Mouse (Mus musculus) thymus, adult 2 months (tissue): ENCODE data around the gene Aifm2. TPM values are rescaled to one million over a fixed set of nuclear protein-coding genes. Genes with fewer than 3 reads are reported as not detected.

Source experiments
- DNase-seq: peaks from one replicate; pipeline ENCODE4 v3.0.0; 2021
- H3K27ac ChIP-seq: fragments of 200-500 bp; 2 replicates; pipeline ENCODE4 v1.5.1; 2012; ENCODE audit warnings: low read length, control low read depth; ENCODE audit not compliant: control insufficient read depth, insufficient read depth
- H3K27me3 ChIP-seq: fragments of 200-500 bp; 2 replicates; pipeline ENCODE4 v1.6.1; 2012; ENCODE audit warnings: mild to moderate bottlenecking, low read length, moderate library complexity, mixed read lengths; ENCODE audit not compliant: control insufficient read depth, insufficient read depth
- H3K36me3 ChIP-seq: fragments of 200-500 bp; 2 replicates; pipeline ENCODE4 v1.6.1; 2012; ENCODE audit warnings: mild to moderate bottlenecking, low read length, moderate library complexity; ENCODE audit not compliant: control insufficient read depth, insufficient read depth
- H3K4me1 ChIP-seq: fragments of 200-500 bp; replicated peaks from 2 replicates; pipeline ENCODE4 v1.6.1; 2012; ENCODE audit warnings: low read length; ENCODE audit not compliant: control insufficient read depth, insufficient read depth
- H3K4me3 ChIP-seq: fragments of 200-500 bp; 2 replicates; pipeline ENCODE4 v1.5.1; 2012; ENCODE audit warnings: mild to moderate bottlenecking, low read length, control low read depth, moderate library complexity; ENCODE audit not compliant: control insufficient read depth, insufficient read depth
- CTCF ChIP-seq: fragments of 200-500 bp; IDR thresholded peaks from 2 replicates; pipeline ENCODE4 v1.5.1; 2012; ENCODE audit warnings: mild to moderate bottlenecking, control low read depth, low read length, moderate library complexity, borderline replicate concordance; ENCODE audit not compliant: control insufficient read depth, poor library complexity, insufficient read depth; ENCODE audit errors: extremely low read depth
- POLR2A ChIP-seq: fragments of 200-500 bp; IDR thresholded peaks from 2 replicates; pipeline ENCODE4 v1.6.1; 2012; ENCODE audit warnings: mild to moderate bottlenecking, low read length, control low read depth, moderate library complexity; ENCODE audit not compliant: control insufficient read depth, poor library complexity, insufficient read depth; ENCODE audit errors: extremely low read depth
- WGBS: fragments of 180-500 bp; shearing (Covaris S2); methylation state at CpG from one replicate; pipeline ENCODE4 v1.1.7; 2018; 5-methylcytosine and 5-hydroxymethylcytosine counted together
- polyA plus RNA-seq: library from polyadenylated mRNA; depleted of rRNA; stranded (reverse); fragments of >200 nt; gene quantifications from 2 replicates; pipeline ENCODE4 v1.2.3, GENCODE M21; 2012

The Aifm2 gene
- polyA plus RNA-seq, 1 experiment: 12.0 TPM

GRCm38 (mm10) chr10:61679545-61679944 is 35.5 kb upstream of the Aifm2 start:
- Histone ChIP-seq H3K27me3 (no peaks in the 10 kb centered on the region), H3K4me1 (peaks cover 6% of the 10 kb centered on the region), H3K4me3 (peak overlapping the region; percentile 51), H3K36me3 (no peaks in the 10 kb centered on the region), H3K27ac (peak overlapping the region; percentile 36; the same call in 1 of the 2 replicates)
- 55% methylated on average over 9 of the region's 9 CpGs for WGBS
- no peak for TF ChIP-seq POLR2A
- no peak for TF ChIP-seq CTCF
- no peak for DNase-seq

GRCm38 (mm10) chr10:61680015-61680913 is 34.8 kb upstream of the Aifm2 start, which contains the start of gene Sar1a:
TSS of gene Sar1a (plus strand) at chr10:61680299.
- H3K27ac ChIP-seq: peak within 1 kb of the TSS; percentile 36; the same call in 1 of the 2 replicates
- peaks cover 5% of the 10 kb centered on the region for H3K36me3 ChIP-seq
- H3K4me3 ChIP-seq: peak within 1 kb of the TSS; percentile 92
- TF ChIP-seq CTCF (0 out of 2 replicates have a peak, but pooled peaks have one; percentile 24), POLR2A (peak; percentile 82; the same call in 1 of the 2 replicates)
- WGBS: under 1% methylated on average over 84 of the region's 84 CpGs
- peaks cover 6% of the 10 kb centered on the region for H3K4me1 ChIP-seq
- DNase-seq: peak; percentile 98
- no peaks in the 10 kb centered on the region for H3K27me3 ChIP-seq

- 92% methylated on average over 8 of the region's 8 CpGs for WGBS
- peaks cover 70% of the 10 kb centered on the region for H3K36me3 ChIP-seq
- no peak for DNase-seq
Observed at GRCm38 (mm10) chr10:61689405-61689804, 25.7 kb upstream of the Aifm2 start.

GRCm38 (mm10) chr10:61693563-61693962 is 21.5 kb upstream of the Aifm2 start:
- DNase-seq: no peak
- 91% methylated on average over 4 of the region's 4 CpGs for WGBS
- Histone ChIP-seq H3K27ac (no peak overlapping the region), H3K27me3 (no peaks in the 10 kb centered on the region), H3K4me3 (no peak overlapping the region), H3K4me1 (peaks cover 12% of the 10 kb centered on the region), H3K36me3 (peaks cover 37% of the 10 kb centered on the region)
- TF ChIP-seq POLR2A (no peak), CTCF (no peak)

More at GRCm38 (mm10) chr10:61689405-61689804, 25.7 kb upstream of the Aifm2 start:
- H3K27ac ChIP-seq: no peak overlapping the region
- H3K4me1 ChIP-seq: no peaks in the 10 kb centered on the region
- no peak overlapping the region for H3K4me3 ChIP-seq
- no peaks in the 10 kb centered on the region for H3K27me3 ChIP-seq
- no peak for TF ChIP-seq CTCF
- TF ChIP-seq POLR2A: no peak

- peaks cover 12% of the 10 kb centered on the region for H3K4me1 ChIP-seq
- TF ChIP-seq CTCF (no peak), POLR2A (no peak)
- no peak within 1 kb of the TSS for H3K27ac ChIP-seq
- peak within 1 kb of the TSS; percentile 77 for H3K4me3 ChIP-seq
- no peaks in the 10 kb centered on the region for H3K27me3 ChIP-seq
- peak; percentile 94 for DNase-seq
- WGBS: under 1% methylated on average over 42 of the region's 42 CpGs
- H3K36me3 ChIP-seq: peaks cover 22% of the 10 kb centered on the region
Observed at GRCm38 (mm10) chr10:61694870-61695670, 20.0 kb upstream of the Aifm2 start, which contains the start of gene Tysnd1. TSS of gene Tysnd1 (plus strand) at chr10:61695514.

- Histone ChIP-seq H3K27me3 (no peaks in the 10 kb centered on the region), H3K4me3 (peak overlapping the region; percentile 77), H3K4me1 (peaks cover 12% of the 10 kb centered on the region), H3K36me3 (peaks cover 14% of the 10 kb centered on the region), H3K27ac (no peak overlapping the region)
- TF ChIP-seq CTCF (no peak), POLR2A (no peak)
- under 1% methylated on average over 111 of the region's 111 CpGs for WGBS
- peak; percentile 25 for DNase-seq
Observed at GRCm38 (mm10) chr10:61695703-61696559, 19.1 kb upstream of the Aifm2 start.
